Mouse (Mus musculus) midbrain, postnatal 0 days (tissue): ENCODE data around the gene Sipa1l3. TPM values are rescaled to one million over a fixed set of nuclear protein-coding genes. Genes with fewer than 3 reads are reported as not detected.

Source experiments
- ATAC-seq: fragments of 200-750 bp; cut with Nextera tagmentation; 2 replicates; pipeline ENCODE4 v1.8.0; 2017; ENCODE audit warnings: moderate number of reproducible peaks, mild to moderate bottlenecking, moderate TSS enrichment, moderate library complexity; ENCODE audit not compliant: low FRiP score
- DNase-seq: peaks from one replicate; pipeline ENCODE4 v3.0.0-alpha.2; 2015; ENCODE audit warnings: low spot score
- H3K27ac ChIP-seq: fragments of 300-500 bp; sonication (generic); 2 replicates; pipeline ENCODE4 v1.5.1; 2014; ENCODE audit warnings: low read depth, mild to moderate bottlenecking, low read length, mixed read lengths
- H3K27me3 ChIP-seq: fragments of 300-500 bp; sonication (generic); 2 replicates; pipeline ENCODE4 v1.6.1; 2014; ENCODE audit warnings: low read length, control low read depth, mixed read lengths; ENCODE audit not compliant: insufficient read depth
- H3K36me3 ChIP-seq: fragments of 300-500 bp; sonication (generic); 2 replicates; pipeline ENCODE4 v1.6.1; 2014; ENCODE audit warnings: low read length, control low read depth, mixed read lengths; ENCODE audit not compliant: insufficient read depth
- H3K4me1 ChIP-seq: fragments of 300-500 bp; sonication (generic); 2 replicates; pipeline ENCODE4 v1.6.1; 2014; ENCODE audit warnings: mild to moderate bottlenecking, control low read depth, antibody characterized with exemption, low read length, mixed read lengths; ENCODE audit not compliant: insufficient read depth
- H3K4me2 ChIP-seq: fragments of 300-500 bp; sonication (generic); 2 replicates; pipeline ENCODE4 v1.6.1; 2014; ENCODE audit warnings: low read depth, mild to moderate bottlenecking, low read length, mixed read lengths; ENCODE audit not compliant: poor library complexity, severe bottlenecking
- H3K4me3 ChIP-seq: fragments of 300-500 bp; sonication (generic); 2 replicates; pipeline ENCODE4 v1.5.1; 2014; ENCODE audit warnings: low read depth, mild to moderate bottlenecking, low read length, moderate library complexity
- H3K9ac ChIP-seq: fragments of 300-500 bp; sonication (generic); replicated peaks from 2 replicates; pipeline ENCODE4 v1.6.1; 2014; ENCODE audit warnings: mild to moderate bottlenecking, low read length, moderate library complexity, mixed read lengths; ENCODE audit not compliant: poor library complexity, severe bottlenecking
- H3K9me3 ChIP-seq: fragments of 300-500 bp; sonication (generic); 2 replicates; pipeline ENCODE4 v1.6.1; 2016; ENCODE audit warnings: low read length, control low read depth
- CTCF ChIP-seq: IDR thresholded peaks from 2 replicates; pipeline ENCODE4 v1.5.1; 2016; ENCODE audit warnings: antibody characterized with exemption, mild to moderate bottlenecking
- WGBS: fragments of 180-500 bp; shearing (Covaris S2); extraction: QIAGEN DNeasy Blood & Tissue Kit; methylation state at CpG from one replicate; pipeline ENCODE4 v1.1.7; 2014; 5-methylcytosine and 5-hydroxymethylcytosine counted together
- polyA plus RNA-seq: library from polyadenylated mRNA; unstranded; fragments of >200 nt; fragmentation: Nextera tagmentation; extraction: Ambion mirVana; gene quantifications from 2 replicates; pipeline ENCODE4 v1.2.1, GENCODE M21; 2015
- total RNA-seq: library from RNA; depleted of rRNA; stranded (reverse); fragments of >200 nt; gene quantifications from 2 replicates; pipeline ENCODE4 v1.2.3, GENCODE M21; 2014

Gene Sipa1l3
- total and polyA plus RNA-seq, 2 experiments from 2014 or later, result 13.9 to 80.7 TPM

GRCm38 (mm10) chr7:29303738-29304462 lies 214.5 kb downstream of the Sipa1l3 start, which contains the start of gene Dpf1:
Gene Dpf1 (plus strand): TSS chr7:29303951.
- H3K4me1 ChIP-seq, result no peaks in the 10 kb centered on the region
- H3K27me3 ChIP-seq, result no peaks in the 10 kb centered on the region
- H3K4me3 ChIP-seq, result peak within 1 kb of the TSS; percentile 82
- H3K9ac ChIP-seq, result peak within 1 kb of the TSS; percentile 88
- TF ChIP-seq CTCF, result peak; percentile 40
- under 1% methylated on average over 55 of the region's 67 CpGs for WGBS
- ATAC-seq, result peak; percentile 83
- H3K36me3 ChIP-seq, result no peaks in the 10 kb centered on the region
- DNase-seq, result peak; percentile 96
- H3K27ac ChIP-seq, result peak within 1 kb of the TSS; percentile 81
- peak within 1 kb of the TSS; percentile 95 for H3K4me2 ChIP-seq
- H3K9me3 ChIP-seq, result no peaks in the 10 kb centered on the region

- Histone ChIP-seq H3K4me3 (no peak overlapping the region), H3K36me3 (no peaks in the 10 kb centered on the region), H3K4me2 (no peak overlapping the region), H3K4me1 (no peaks in the 10 kb centered on the region), H3K27ac (no peak overlapping the region), H3K9me3 (no peaks in the 10 kb centered on the region), H3K9ac (no peak overlapping the region), H3K27me3 (no peaks in the 10 kb centered on the region)
- DNase-seq, result no peak
- ATAC-seq, result no peak
- 41% methylated on average over 7 of the region's 7 CpGs for WGBS
- no peak for TF ChIP-seq CTCF
Measured at GRCm38 (mm10) chr7:29302641-29303040, 215.8 kb downstream of the Sipa1l3 start.

GRCm38 (mm10) chr7:29301127-29301566 lies 217.3 kb downstream of the Sipa1l3 start:
- H3K27ac ChIP-seq, result peak overlapping the region; percentile 55; the same call in 1 of the 2 replicates
- ATAC-seq, result no peak

GRCm38 (mm10) chr7:29296998-29297397 lies 221.4 kb downstream of the Sipa1l3 start:
- no peak overlapping the region for H3K4me2 ChIP-seq
- no peaks in the 10 kb centered on the region for H3K9me3 ChIP-seq
- no peaks in the 10 kb centered on the region for H3K4me1 ChIP-seq
- no peak overlapping the region for H3K27ac ChIP-seq
- 13% methylated on average over 10 of the region's 10 CpGs for WGBS
- H3K4me3 ChIP-seq, result no peak overlapping the region
- no peaks in the 10 kb centered on the region for H3K36me3 ChIP-seq
- peak; percentile 86 for TF ChIP-seq CTCF
- H3K27me3 ChIP-seq, result no peaks in the 10 kb centered on the region
- no peak overlapping the region for H3K9ac ChIP-seq
- peak; percentile 79 for DNase-seq
- ATAC-seq, result no peak

More at GRCm38 (mm10) chr7:29301127-29301566, 217.3 kb downstream of the Sipa1l3 start:
- peak; percentile 76 for DNase-seq
- H3K4me2 ChIP-seq, result peak overlapping the region; percentile 30
- H3K9me3 ChIP-seq, result no peaks in the 10 kb centered on the region
- H3K36me3 ChIP-seq, result no peaks in the 10 kb centered on the region
- no peak overlapping the region for H3K4me3 ChIP-seq
- H3K27me3 ChIP-seq, result no peaks in the 10 kb centered on the region
- H3K9ac ChIP-seq, result no peak overlapping the region
- peak; percentile 80 for TF ChIP-seq CTCF
- WGBS, result 3% methylated on average over 7 of the region's 7 CpGs
- no peaks in the 10 kb centered on the region for H3K4me1 ChIP-seq

GRCm38 (mm10) chr7:29295861-29296647 lies 222.4 kb downstream of the Sipa1l3 start:
- TF ChIP-seq CTCF, result no peak
- 88% methylated on average over 24 of the region's 24 CpGs for WGBS
- Histone ChIP-seq H3K9me3 (no peaks in the 10 kb centered on the region), H3K27me3 (no peaks in the 10 kb centered on the region), H3K9ac (no peak overlapping the region), H3K4me2 (no peak overlapping the region), H3K27ac (no peak overlapping the region), H3K36me3 (no peaks in the 10 kb centered on the region), H3K4me3 (no peak overlapping the region), H3K4me1 (no peaks in the 10 kb centered on the region)
- ATAC-seq (no peak), DNase-seq (no peak)
